Mouse (Mus musculus): ENCODE results near the gene Fam19a1.

DNA sequence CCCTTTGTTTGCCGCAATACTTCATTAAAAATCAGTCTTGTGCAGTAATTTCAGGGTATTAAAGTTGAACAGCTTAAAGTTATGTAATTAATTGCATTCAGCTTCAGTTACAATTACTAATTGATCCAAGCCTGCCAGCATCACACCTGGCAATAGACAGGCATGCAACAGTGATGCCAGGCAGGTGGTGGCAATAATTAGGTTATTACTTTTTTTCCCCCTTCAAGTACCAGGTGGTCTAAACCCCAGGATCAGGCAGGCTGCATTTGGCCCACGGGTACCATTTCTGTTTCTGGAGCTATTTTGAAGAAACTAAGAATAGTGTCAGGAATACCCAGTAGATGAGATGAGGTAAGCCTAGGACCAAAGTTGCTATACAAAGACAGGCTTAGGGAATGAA is 141.9 kb downstream of the Fam19a1 start:
- TF ChIP-seq CTCF (IDR thresholded peaks at IDR 0.05; ENCODE audit: control insufficient read depth, insufficient read depth, low read length) (no peak), POLR2A (IDR thresholded peaks at IDR 0.05; ENCODE audit: borderline replicate concordance, control insufficient read depth, low read depth, low read length) (no peak)

Data from bone marrow, adult 2 months (tissue).